Mouse (Mus musculus): ENCODE results near the gene Eif4ebp2.

Gene Eif4ebp2

DNA sequence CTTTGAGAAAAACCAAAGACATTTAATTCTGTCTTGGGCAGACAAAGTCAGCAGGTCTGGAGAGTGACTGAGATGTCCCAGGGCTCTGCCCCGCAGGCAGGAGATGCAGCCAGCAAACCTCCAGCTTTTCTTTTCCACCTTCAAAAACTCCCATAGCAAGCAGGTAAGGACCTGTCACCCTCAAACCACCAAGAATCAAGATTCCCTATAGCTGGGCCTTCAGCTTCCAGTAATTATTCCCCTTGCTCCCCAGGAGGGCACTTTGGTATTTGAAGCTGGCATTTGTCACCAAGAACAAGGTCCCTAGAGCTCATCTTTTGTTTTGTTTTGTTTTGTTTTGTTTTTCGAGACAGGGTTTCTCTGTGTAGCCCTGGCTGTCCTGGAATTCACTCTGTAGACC, 35.4 kb downstream of the Eif4ebp2 start:
- DNase-seq, result no peak

DNA sequence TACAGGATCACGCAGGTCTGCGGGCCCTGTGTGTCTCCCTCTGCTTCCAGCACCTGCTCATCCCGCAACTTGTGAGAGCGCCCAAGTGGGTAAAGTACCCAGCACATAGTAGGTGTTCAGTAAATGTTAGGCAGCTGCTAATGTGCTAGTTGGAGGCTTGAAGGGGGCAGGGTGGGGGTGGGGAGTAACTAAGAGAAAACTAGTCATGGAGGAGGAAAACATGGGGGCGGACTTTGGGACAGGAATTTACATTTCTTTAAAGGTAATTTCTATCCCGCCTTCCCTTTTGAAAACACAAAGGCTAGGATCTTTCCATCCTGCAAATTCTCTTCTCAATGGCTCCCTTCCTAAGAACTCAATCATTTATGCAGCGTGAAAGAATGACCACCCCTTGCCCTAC, 35.9 kb downstream of the Eif4ebp2 start:
- DNase-seq, result no peak

- no peak for DNase-seq
Observed at GRCm38 (mm10) chr10:61415890-61416289, 36.6 kb downstream of the Eif4ebp2 start.

GRCm38 (mm10) chr10:61415240-61415639, 37.2 kb downstream of the Eif4ebp2 start:
- no peak for DNase-seq

- DNase-seq, result no peak
Observed at GRCm38 (mm10) chr10:61412910-61413625, 39.4 kb downstream of the Eif4ebp2 start.

DNA sequence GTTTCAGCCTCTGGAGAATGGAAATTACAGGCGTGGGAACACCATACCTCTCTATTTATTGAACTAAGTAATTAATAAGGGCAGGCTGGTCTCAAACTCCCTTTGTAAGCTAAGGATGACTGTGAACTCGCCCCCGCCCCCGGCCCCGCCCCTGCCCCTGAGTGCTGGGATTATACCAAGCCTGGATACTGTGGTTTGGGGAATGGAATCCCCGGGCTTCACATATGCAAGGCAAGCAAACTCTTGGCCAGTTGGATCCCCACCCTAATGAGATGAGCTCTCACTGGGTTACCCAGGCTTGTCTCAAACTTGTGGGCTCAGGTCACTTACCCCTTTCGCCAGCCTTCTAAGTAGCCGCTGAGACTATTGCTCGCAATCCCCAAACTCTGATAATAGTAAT, 42.3 kb downstream of the Eif4ebp2 start:
- DNase-seq, result no peak

- no peak for DNase-seq
Observed at GRCm38 (mm10) chr10:61409776-61410175, 42.7 kb downstream of the Eif4ebp2 start.

DNA sequence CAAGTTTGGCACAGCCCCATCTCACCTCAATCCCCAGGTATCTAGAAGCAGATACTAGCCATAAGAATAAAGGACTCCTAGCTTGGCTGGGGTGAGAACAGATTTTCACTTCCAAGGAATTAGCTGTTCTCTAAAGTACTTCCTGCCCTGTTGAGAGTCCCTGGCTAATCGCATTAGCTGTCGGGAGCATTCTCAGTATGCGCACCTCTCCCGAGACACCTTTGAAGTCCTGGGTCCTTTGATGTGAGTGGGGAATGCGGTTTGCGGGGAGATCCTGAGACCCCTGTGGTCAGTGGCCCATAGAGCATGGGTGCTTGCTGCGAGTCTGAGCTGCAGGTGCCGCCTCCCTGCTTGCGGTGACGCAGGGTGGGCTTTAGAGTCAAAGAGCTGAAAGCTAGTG, 46.5 kb downstream of the Eif4ebp2 start:
- DNase-seq, result no peak

DNA sequence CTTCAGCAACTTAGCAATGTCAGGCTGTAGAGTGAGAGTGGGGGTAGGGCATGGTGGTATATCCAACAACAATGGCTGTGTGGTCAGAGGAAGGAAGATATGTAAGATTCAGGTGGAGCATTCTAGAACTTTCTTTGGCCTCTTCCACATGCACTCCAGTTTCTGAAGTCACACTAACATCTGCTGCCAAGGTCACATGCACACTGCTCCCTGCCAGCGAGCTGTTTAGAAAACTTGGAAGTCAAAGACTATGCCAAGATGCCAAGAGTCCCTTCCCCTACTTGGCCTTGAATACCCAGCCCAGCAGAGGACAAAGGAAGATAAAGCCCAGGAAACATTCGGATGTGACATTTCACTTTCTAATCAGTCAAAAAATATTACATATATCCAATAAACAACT, 49.5 kb downstream of the Eif4ebp2 start:
- DNase-seq, result no peak

GRCm38 (mm10) chr10:61402480-61402879, 50.0 kb downstream of the Eif4ebp2 start:
- peak in 1 of 2 experiments; percentile 43 for DNase-seq

- no peak for DNase-seq
Observed at GRCm38 (mm10) chr10:61400407-61400806, 52.1 kb downstream of the Eif4ebp2 start.

- DNase-seq, result peak; percentile 85 to 87
Observed at GRCm38 (mm10) chr10:61399156-61399734, 53.2 kb downstream of the Eif4ebp2 start.

- DNase-seq, result no peak
Observed at GRCm38 (mm10) chr10:61398125-61398524, 54.3 kb downstream of the Eif4ebp2 start.

GRCm38 (mm10) chr10:61394476-61395136, 57.9 kb downstream of the Eif4ebp2 start:
- DNase-seq, result no peak

DNA sequence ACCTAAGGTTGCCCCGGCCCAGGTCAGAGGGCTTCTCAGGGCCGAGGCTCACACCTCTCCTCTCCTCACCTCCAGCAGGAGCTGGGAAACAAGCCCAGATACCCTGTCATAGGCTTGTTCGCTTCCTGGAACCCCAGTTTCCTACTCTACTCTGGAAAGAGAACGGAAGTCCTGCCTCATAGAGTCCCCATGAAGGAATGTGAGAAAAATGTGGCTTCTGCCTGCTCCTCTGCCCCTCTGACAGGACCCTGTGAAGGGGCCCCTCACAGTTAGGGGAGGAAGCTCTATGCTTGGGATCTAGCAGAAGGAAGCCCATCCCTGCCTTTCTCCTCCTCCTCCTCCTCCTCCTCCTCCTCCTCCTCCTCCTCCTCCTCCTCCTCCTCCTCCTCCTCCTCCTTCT, 59.9 kb downstream of the Eif4ebp2 start:
- no peak for DNase-seq

- no peak for DNase-seq
Observed at GRCm38 (mm10) chr10:61390148-61390547, 62.3 kb downstream of the Eif4ebp2 start.

DNA sequence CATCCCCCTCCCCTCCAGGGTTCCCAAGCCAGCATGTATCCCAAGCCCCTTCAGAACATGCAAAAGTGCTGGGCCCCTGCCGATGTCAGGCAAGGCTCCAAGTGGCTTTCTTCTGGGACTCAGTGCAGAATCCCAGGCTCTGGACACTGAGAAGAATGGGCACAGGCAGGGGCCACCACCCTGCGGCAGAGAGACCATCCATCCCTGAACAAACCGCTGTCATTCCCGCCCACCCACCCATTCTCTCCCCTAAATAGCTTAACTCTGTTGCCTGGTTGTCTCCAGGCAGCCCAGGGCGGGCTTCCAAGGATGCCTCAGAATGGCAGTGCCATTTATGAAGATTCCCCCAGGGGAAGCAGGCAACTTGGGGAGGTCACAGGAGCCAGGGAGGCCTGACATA, 63.4 kb downstream of the Eif4ebp2 start:
- DNase-seq, result no peak

DNA sequence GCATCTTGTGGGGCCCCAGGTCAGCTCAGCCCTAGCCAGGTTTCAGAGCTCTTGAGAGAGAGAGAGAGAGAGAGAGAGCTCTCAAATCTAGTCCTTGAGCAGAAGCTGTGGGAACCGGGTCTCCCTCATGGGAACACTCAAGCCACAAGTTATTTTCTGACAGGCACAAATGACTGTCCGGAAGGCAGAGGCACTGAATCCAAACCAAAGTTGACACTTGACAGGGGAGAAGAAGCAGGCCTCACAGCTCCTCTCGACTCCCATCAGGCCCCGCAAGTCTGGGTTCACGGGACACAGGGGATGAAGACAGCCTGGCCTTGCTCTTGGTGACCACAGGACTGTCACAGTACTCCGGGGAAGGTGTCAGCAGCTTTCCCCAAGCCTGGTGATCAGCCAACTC, 66.2 kb downstream of the Eif4ebp2 start:
- DNase-seq, result no peak

- no peak for DNase-seq
Observed at GRCm38 (mm10) chr10:61385174-61385573, 67.3 kb downstream of the Eif4ebp2 start.

GRCm38 (mm10) chr10:61383715-61384047, 68.8 kb downstream of the Eif4ebp2 start:
- no peak for DNase-seq

GRCm38 (mm10) chr10:61383021-61383714, 69.3 kb downstream of the Eif4ebp2 start, which contains the start of gene Pald1:
TSS of gene Pald1 (minus strand) at chr10:61383530.
- peak; percentile 74 to 75 for DNase-seq

DNA sequence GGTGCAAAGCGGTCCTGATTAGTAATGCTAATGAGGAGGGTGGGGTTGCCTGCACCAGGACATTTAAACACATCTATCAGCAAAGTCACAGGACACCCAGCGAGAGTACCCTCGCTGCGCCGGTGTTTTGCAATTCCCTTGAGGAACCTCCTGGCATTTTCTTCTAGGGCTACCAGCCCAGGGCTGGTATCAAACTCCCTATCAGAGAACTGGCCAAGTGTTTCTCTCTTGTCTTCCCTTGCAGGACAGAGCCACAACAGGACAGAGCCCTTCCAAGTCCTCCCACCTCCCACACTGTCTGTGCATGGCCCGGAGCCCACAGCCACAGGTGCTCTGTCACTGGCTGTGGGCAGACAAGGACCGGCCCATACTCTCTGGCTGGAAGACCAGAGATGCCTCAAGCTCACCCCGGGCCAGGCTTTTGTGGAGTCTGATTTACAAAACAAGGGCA, 70.2 kb downstream of the Eif4ebp2 start:
- DNase-seq, result peak in 1 of 2 experiments; percentile 47

- DNase-seq, result no peak
Observed at GRCm38 (mm10) chr10:61381823-61382222, 70.6 kb downstream of the Eif4ebp2 start.
